Mouse (Mus musculus): ENCODE measurements around the gene Ddx28.

- TF ChIP-seq CTCF (IDR thresholded peaks at IDR 0.05; ENCODE audit: extremely low read depth, insufficient read length, insufficient replicate concordance, low read depth, low read length) (no peak), POLR2A (IDR thresholded peaks at IDR 0.05; ENCODE audit: low read depth, low read length) (no peak)
Observed at GRCm38 (mm10) chr8:106047854-106048630, 36.4 kb upstream of the Ddx28 start.
